In genomic region chr5:110548446-110548845, GRCm38 (mm10) we compare ENCODE assay signal across 11 mouse cellular contexts.
"Had no signal": no experiment of that assay in that cellular context is flagged by ENCODE, and none has a peak within 500 bp of the region (broad histone marks: within the 10 kb centered on the region; RNA-seq: fewer than 3 reads in every experiment).

No protein-coding gene starts in this region.

- H3K4me1 ChIP-seq: limb, embryonic 12.5 days had no signal

- H3K4me3 ChIP-seq: limb, embryonic 12.5 days; liver, embryonic 13.5 days; lung, embryonic 15.5 days; megakaryocyte, embryonic 14.5 days; midbrain, embryonic 12.5 days had no signal

- H3K9me3 ChIP-seq: limb, embryonic 12.5 days; liver, embryonic 13.5 days; lung, embryonic 15.5 days; midbrain, embryonic 12.5 days had no signal

- DNase-seq: kidney, postnatal 4 days; liver; liver, embryonic 13.5 days; liver, postnatal 0 days; lung, postnatal 14 days; right cerebral cortex, postnatal 25 days; thymus, postnatal 4 days had no signal

- H3K36me3 ChIP-seq: limb, embryonic 12.5 days; liver, embryonic 13.5 days; lung, embryonic 15.5 days; midbrain, embryonic 12.5 days had no signal
